Mouse (Mus musculus) MEL (cell line): ENCODE measurements around the gene Gtf3a. TPM values are rescaled to one million over a fixed set of nuclear protein-coding genes. Genes with fewer than 3 reads are reported as not detected.

ENCODE experiments used
- DNase-seq: peaks from one replicate; pipeline ENCODE4 v3.0.0; 2011; ENCODE audit warnings: low read depth, low spot score
- H3K27ac ChIP-seq: 2 replicates; pipeline ENCODE4 v1.5.1; 2012; ENCODE audit warnings: low read depth, mild to moderate bottlenecking, control low read depth, low read length, moderate library complexity; ENCODE audit not compliant: control insufficient read depth
- H3K27me3 ChIP-seq, 2 experiments: fragments of 150-350 bp in 1 of 2; sonication (generic) in 1 of 2; 2 replicates each; pipeline ENCODE4 v1.6.1; 2012; ENCODE audit warnings: low read length in 2 of 2, mild to moderate bottlenecking in 2 of 2, improper control_type of control experiment in 1 of 2, moderate library complexity in 1 of 2; ENCODE audit not compliant: insufficient read depth in 2 of 2, control insufficient read depth in 1 of 2
- H3K36me3 ChIP-seq, 2 experiments: 2 replicates each; pipeline ENCODE4 v1.6.1; 2012 to 2014; ENCODE audit warnings: low read length in 2 of 2, improper control_type of control experiment in 1 of 2, inconsistent platforms in 1 of 2, mild to moderate bottlenecking in 1 of 2; ENCODE audit not compliant: insufficient read depth in 2 of 2, control insufficient read depth in 1 of 2
- H3K4me1 ChIP-seq, 2 experiments: fragments of 150-350 bp in 1 of 2; sonication (generic) in 1 of 2; 2 replicates each; pipeline ENCODE4 v1.6.1; 2012; ENCODE audit warnings: low read length in 2 of 2, improper control_type of control experiment in 1 of 2, mild to moderate bottlenecking in 1 of 2; ENCODE audit not compliant: insufficient read depth in 2 of 2, control insufficient read depth in 1 of 2
- H3K4me3 ChIP-seq, 2 experiments: fragments of 150-350 bp in 1 of 2; sonication (generic) in 1 of 2; 2 replicates each; pipeline ENCODE4 v1.5.1; 2012; ENCODE audit warnings: low read depth in 2 of 2, low read length in 2 of 2, mild to moderate bottlenecking in 2 of 2, moderate library complexity in 2 of 2, control low read depth in 1 of 2, improper control_type of control experiment in 1 of 2; ENCODE audit not compliant: control insufficient read depth in 1 of 2, insufficient read depth in 1 of 2
- H3K79me2 ChIP-seq: 2 replicates; pipeline ENCODE4 v1.6.1; 2012; ENCODE audit warnings: mild to moderate bottlenecking, low read length, moderate library complexity; ENCODE audit not compliant: control insufficient read depth, poor library complexity, insufficient read depth
- H3K9ac ChIP-seq: 2 replicates; pipeline ENCODE4 v1.6.1; 2012; ENCODE audit warnings: low read depth, mild to moderate bottlenecking, control low read depth, low read length, moderate library complexity; ENCODE audit not compliant: control insufficient read depth, poor library complexity, severe bottlenecking
- H3K9me3 ChIP-seq: fragments of 150-350 bp; sonication (generic); replicated peaks from 2 replicates; pipeline ENCODE4 v1.6.1; 2012; ENCODE audit warnings: mild to moderate bottlenecking, low read length, improper control_type of control experiment, moderate library complexity; ENCODE audit not compliant: insufficient read depth
- CHD1 ChIP-seq: IDR thresholded peaks from 2 replicates; pipeline ENCODE4 v1.6.1; 2012; ENCODE audit warnings: low read depth, mild to moderate bottlenecking, inconsistent platforms, low read length, improper control_type of control experiment
- CHD2 ChIP-seq: IDR thresholded peaks from 2 replicates; pipeline ENCODE4 v1.6.1; 2011; ENCODE audit warnings: low read length, improper control_type of control experiment
- CTCF ChIP-seq, 3 experiments: IDR thresholded peaks in 2 of 3; conservative IDR thresholded peaks in 1 of 3; 2 replicates each; pipeline ENCODE4 v1.5.1; 2011 to 2012; ENCODE audit warnings: low read length in 3 of 3, low read depth in 2 of 3, mild to moderate bottlenecking in 2 of 3, improper control_type of control experiment in 1 of 3, inconsistent platforms in 1 of 3, mixed read lengths in 1 of 3, moderate library complexity in 1 of 3; ENCODE audit not compliant: control insufficient read depth in 1 of 3, insufficient read depth in 1 of 3, poor library complexity in 1 of 3, severe bottlenecking in 1 of 3
- E2F4 ChIP-seq: IDR thresholded peaks from 2 replicates; pipeline ENCODE4 v1.6.1; 2011; ENCODE audit warnings: low read depth, low read length, improper control_type of control experiment, borderline replicate concordance
- EP300 ChIP-seq, 2 experiments: IDR thresholded peaks; 2 replicates each; pipeline ENCODE4 v1.6.1; 2011; ENCODE audit warnings: improper control_type of control experiment in 2 of 2, low read length in 2 of 2, low read depth in 1 of 2, mild to moderate bottlenecking in 1 of 2
- GABPA ChIP-seq: IDR thresholded peaks from 2 replicates; pipeline ENCODE4 v1.6.1; 2012; ENCODE audit warnings: low read depth, mild to moderate bottlenecking, inconsistent platforms, low read length, improper control_type of control experiment, moderate library complexity
- GATA1 ChIP-seq: IDR thresholded peaks from 2 replicates; pipeline ENCODE4 v1.6.1; 2011; ENCODE audit warnings: low read depth, low read length, improper control_type of control experiment
- HCFC1 ChIP-seq: IDR thresholded peaks from 2 replicates; pipeline ENCODE4 v1.6.1; 2012; ENCODE audit warnings: low read depth, mild to moderate bottlenecking, inconsistent platforms, low read length, improper control_type of control experiment, moderate library complexity
- KAT2A ChIP-seq: conservative IDR thresholded peaks from 2 replicates; pipeline ENCODE4 v1.6.1; 2012; ENCODE audit warnings: low read depth, low read length, improper control_type of control experiment, inconsistent platforms
- MAFK ChIP-seq: IDR thresholded peaks from 2 replicates; pipeline ENCODE4 v1.6.1; 2011; ENCODE audit warnings: low read depth, mild to moderate bottlenecking, low read length, improper control_type of control experiment, borderline replicate concordance
- MXI1 ChIP-seq: IDR thresholded peaks from 2 replicates; pipeline ENCODE4 v1.6.1; 2011; ENCODE audit warnings: mild to moderate bottlenecking, low read depth, low read length, improper control_type of control experiment
- MYB ChIP-seq: IDR thresholded peaks from 2 replicates; pipeline ENCODE4 v1.6.1; 2011; ENCODE audit warnings: mild to moderate bottlenecking, low read depth, low read length, improper control_type of control experiment
- NRF1 ChIP-seq: IDR thresholded peaks from 2 replicates; pipeline ENCODE4 v1.6.1; 2014; ENCODE audit warnings: low read depth, mild to moderate bottlenecking, inconsistent platforms, low read length, improper control_type of control experiment, moderate library complexity; ENCODE audit not compliant: poor library complexity, insufficient read depth, severe bottlenecking
- POLR2AphosphoS5 ChIP-seq: IDR thresholded peaks from 2 replicates; pipeline ENCODE4 v1.6.1; 2012; ENCODE audit warnings: low read depth, borderline replicate concordance, mild to moderate bottlenecking, inconsistent platforms, low read length, moderate library complexity, mixed read lengths
- RCOR1 ChIP-seq: IDR thresholded peaks from 2 replicates; pipeline ENCODE4 v1.6.1; 2012; ENCODE audit warnings: low read depth, mild to moderate bottlenecking, inconsistent platforms, low read length, improper control_type of control experiment
- SMC3 ChIP-seq: IDR thresholded peaks from 2 replicates; pipeline ENCODE4 v1.6.1; 2011; ENCODE audit warnings: low read depth, low read length, improper control_type of control experiment
- TAL1 ChIP-seq: IDR thresholded peaks from 2 replicates; pipeline ENCODE4 v1.6.1; 2012; ENCODE audit warnings: mild to moderate bottlenecking, inconsistent platforms, low read length, moderate library complexity, mixed read lengths
- TBP ChIP-seq: IDR thresholded peaks from 2 replicates; pipeline ENCODE4 v1.8.0; 2011; ENCODE audit warnings: low read depth, low read length, improper control_type of control experiment
- TCF12 ChIP-seq: IDR thresholded peaks from 2 replicates; pipeline ENCODE4 v1.6.1; 2014; ENCODE audit warnings: low read depth, mild to moderate bottlenecking, inconsistent platforms, low read length, improper control_type of control experiment, moderate library complexity
- USF2 ChIP-seq, 2 experiments: IDR thresholded peaks; 2 replicates each; pipeline ENCODE4 v1.6.1; 2011 to 2012; ENCODE audit warnings: improper control_type of control experiment in 2 of 2, low read length in 2 of 2, borderline replicate concordance in 1 of 2, inconsistent platforms in 1 of 2, low read depth in 1 of 2, mild to moderate bottlenecking in 1 of 2; ENCODE audit not compliant: insufficient read depth in 1 of 2
- ZKSCAN1 ChIP-seq: IDR thresholded peaks from 2 replicates; pipeline ENCODE4 v1.6.1; 2012; ENCODE audit warnings: low read depth, mild to moderate bottlenecking, inconsistent platforms, low read length, improper control_type of control experiment, moderate library complexity
- ZMIZ1 ChIP-seq: IDR thresholded peaks from 2 replicates; pipeline ENCODE4 v1.6.1; 2012; ENCODE audit warnings: low read depth, mild to moderate bottlenecking, inconsistent platforms, low read length, improper control_type of control experiment, moderate library complexity
- polyA plus RNA-seq, 2 experiments: library from polyadenylated mRNA; stranded (reverse) in 1 of 2; unstranded in 1 of 2; fragments of >175 nt in 1 of 2; fragments of >200 nt in 1 of 2; gene quantifications; 2 replicates each; pipeline versions ENCODE4 v1.2.1 to v1.2.4; 2012; ENCODE audit warnings: low replicate concordance in 2 of 2, low read depth in 1 of 2; ENCODE audit not compliant: insufficient read length in 2 of 2, insufficient read depth in 1 of 2, missing spikeins in 1 of 2
- total RNA-seq: library from RNA; depleted of rRNA; stranded (reverse); fragments of 300-350 nt; gene quantifications from 2 replicates; pipeline ENCODE4 v1.2.3, GENCODE M21; 2012

The Gtf3a gene
- total and polyA plus RNA-seq, 3 experiments: 173 to 204 TPM; not detected in 1

- Histone ChIP-seq H3K4me3 (no peak overlapping the region), H3K79me2 (no peaks in the 10 kb centered on the region), H3K9ac (no peak overlapping the region), H3K9me3 (no peaks in the 10 kb centered on the region), H3K27ac (no peak overlapping the region), H3K36me3 (no peaks in the 10 kb centered on the region), H3K27me3 (no peaks in the 10 kb centered on the region), H3K4me1 (no peaks in the 10 kb centered on the region)
- TF ChIP-seq SMC3 (peak; percentile 50), EP300 (IDR thresholded peaks at IDR 0.05; ENCODE audit: low read depth in 1 of 2, low read length in 2 of 2) (no peak), GATA1 (no peak), RCOR1 (no peak), POLR2AphosphoS5 (no peak), TAL1 (no peak), GABPA (no peak), CTCF (IDR thresholded peaks at IDR 0.05 in 2 of 3, conservative IDR thresholded peaks at IDR 0.05 in 1 of 3; ENCODE audit: control insufficient read depth in 1 of 3, insufficient read depth in 1 of 3, low read depth in 2 of 3, low read length in 3 of 3, poor library complexity in 1 of 3, severe bottlenecking in 1 of 3) (peak; percentile 53 to 59 (median 55)), NRF1 (no peak), MAFK (no peak), TBP (no peak), KAT2A (no peak)
- DNase-seq: peak; percentile 35
Observed at GRCm38 (mm10) chr5:146916273-146916672, 32.2 kb upstream of the Gtf3a start.

- H3K9me3 ChIP-seq: no peaks in the 10 kb centered on the region
- TF ChIP-seq HCFC1 (no peak), TCF12 (no peak), SMC3 (no peak), E2F4 (no peak), TBP (no peak), CHD1 (no peak), CHD2 (no peak), ZMIZ1 (no peak), MAFK (no peak), MXI1 (no peak), MYB (no peak), ZKSCAN1 (no peak), USF2 (IDR thresholded peaks at IDR 0.05; ENCODE audit: borderline replicate concordance in 1 of 2, insufficient read depth in 1 of 2, low read depth in 1 of 2, low read length in 2 of 2) (no peak)
- TF ChIP-seq, all 39 proteins: peak for 0
- Histone ChIP-seq H3K27me3 (no peaks in the 10 kb centered on the region), H3K9ac (no peak overlapping the region), H3K4me3 (no peak overlapping the region), H3K4me1 (no peaks in the 10 kb centered on the region), H3K79me2 (no peaks in the 10 kb centered on the region), H3K36me3 (no peaks in the 10 kb centered on the region), H3K27ac (no peak overlapping the region)
- no peak for DNase-seq
Observed at GRCm38 (mm10) chr5:146916806-146917205, 31.7 kb upstream of the Gtf3a start.
